Mouse (Mus musculus) lung, adult 2 months (tissue): Measurements from ENCODE around the gene Mroh8. TPM values are rescaled to one million over a fixed set of nuclear protein-coding genes. Genes with fewer than 3 reads are reported as not detected.
A peak's percentile ranks its signal among the peaks of the same experiment; 100 is the strongest.

ENCODE experiments used
- DNase-seq: peaks from one replicate; pipeline ENCODE4 v3.0.0; 2022
- H3K4me1 ChIP-seq: fragments of 200-500 bp; 2 replicates; pipeline ENCODE4 v1.6.1; 2011; ENCODE audit warnings: low read length; ENCODE audit not compliant: control insufficient read depth, insufficient read depth
- H3K4me3 ChIP-seq: fragments of 200-500 bp; replicated peaks from 2 replicates; pipeline ENCODE3; 2011; ENCODE audit warnings: low read depth, mild to moderate bottlenecking, control low read depth, low read length; ENCODE audit errors: extremely low read depth
- CTCF ChIP-seq: fragments of 200-500 bp; IDR thresholded peaks from 2 replicates; pipeline ENCODE4 v1.5.1; 2011; ENCODE audit warnings: mild to moderate bottlenecking, low read length, control low read depth; ENCODE audit not compliant: insufficient read depth
- POLR2A ChIP-seq: fragments of 200-500 bp; IDR thresholded peaks from 2 replicates; pipeline ENCODE4 v1.6.1; 2011; ENCODE audit warnings: low read depth, mild to moderate bottlenecking, control low read depth, low read length, borderline replicate concordance; ENCODE audit errors: extremely low read depth
- WGBS: fragments of 180-500 bp; shearing (Covaris S2); methylation state at CpG from one replicate; pipeline ENCODE4 v1.1.7; 2018; 5-methylcytosine and 5-hydroxymethylcytosine counted together
- polyA plus RNA-seq: library from polyadenylated mRNA; depleted of rRNA; stranded (reverse); fragments of >200 nt; gene quantifications from 2 replicates; pipeline ENCODE4 v1.2.3, GENCODE M21; 2012; rRNA removed

Gene Mroh8
- polyA plus RNA-seq, result 0.17 and 0.18 TPM in 2 replicates

- no peak for TF ChIP-seq CTCF
- no peak for TF ChIP-seq POLR2A
- Histone ChIP-seq H3K4me1 (peaks cover 6% of the 10 kb centered on the region), H3K4me3 (peak within 1 kb of the TSS; percentile 79)
- 0% methylated on average over 31 of the region's 32 CpGs for WGBS
- no peak for DNase-seq
Observed at GRCm38 (mm10) chr2:157279416-157279800, at the start of gene Mroh8. Mroh8 (minus strand) TSS chr2:157279549.

GRCm38 (mm10) chr2:157328570-157328969, 49.2 kb upstream of the Mroh8 start:
- Histone ChIP-seq H3K4me3 (no peak overlapping the region), H3K4me1 (no peaks in the 10 kb centered on the region)
- WGBS, result 63% methylated on average over 11 of the region's 11 CpGs
- no peak for TF ChIP-seq CTCF
- TF ChIP-seq POLR2A, result no peak
- no peak for DNase-seq

- WGBS, result 68% methylated on average over 5 of the region's 5 CpGs
- H3K4me1 ChIP-seq, result no peaks in the 10 kb centered on the region
- no peak overlapping the region for H3K4me3 ChIP-seq
- no peak for DNase-seq
- TF ChIP-seq POLR2A (no peak), CTCF (no peak)
Observed at GRCm38 (mm10) chr2:157328106-157328505, 48.8 kb upstream of the Mroh8 start.

- DNase-seq, result no peak
- no peak overlapping the region for H3K4me3 ChIP-seq
- WGBS, result 68% methylated on average over 2 of the region's 2 CpGs
- no peaks in the 10 kb centered on the region for H3K4me1 ChIP-seq
- no peak for TF ChIP-seq CTCF
- no peak for TF ChIP-seq POLR2A
Observed at GRCm38 (mm10) chr2:157325238-157325637, 45.9 kb upstream of the Mroh8 start.

- no peak overlapping the region for H3K4me3 ChIP-seq
- TF ChIP-seq CTCF (no peak), POLR2A (no peak)
- DNase-seq, result no peak
- 80% methylated on average over 5 of the region's 5 CpGs for WGBS
- no peaks in the 10 kb centered on the region for H3K4me1 ChIP-seq
Observed at GRCm38 (mm10) chr2:157322029-157322766, 42.8 kb upstream of the Mroh8 start.

- no peak for DNase-seq
- 55% methylated on average over 5 of the region's 5 CpGs for whole genome bisulfite sequencing
Observed at GRCm38 (mm10) chr2:157320886-157321285, 41.5 kb upstream of the Mroh8 start.

GRCm38 (mm10) chr2:157320135-157320534, 40.8 kb upstream of the Mroh8 start:
- WGBS, result 86% methylated on average over 8 of the region's 8 CpGs
- no peak overlapping the region for H3K4me3 ChIP-seq
- no peak for TF ChIP-seq POLR2A
- TF ChIP-seq CTCF, result no peak

More at GRCm38 (mm10) chr2:157320886-157321285, 41.5 kb upstream of the Mroh8 start:
- Histone ChIP-seq H3K4me3 (no peak overlapping the region), H3K4me1 (0 out of 2 replicates have a peak, but pooled peaks cover 2% of the 10 kb centered on the region)
- TF ChIP-seq POLR2A (no peak), CTCF (no peak)

GRCm38 (mm10) chr2:157317220-157317619, 37.9 kb upstream of the Mroh8 start:
- TF ChIP-seq POLR2A, result no peak
- TF ChIP-seq CTCF, result no peak
- no peak for DNase-seq
- H3K4me1 ChIP-seq, result 0 out of 2 replicates have a peak, but pooled peaks cover 2% of the 10 kb centered on the region
- H3K4me3 ChIP-seq, result no peak overlapping the region
- 61% methylated on average over 6 of the region's 6 CpGs for WGBS

More at GRCm38 (mm10) chr2:157320135-157320534, 40.8 kb upstream of the Mroh8 start:
- H3K4me1 ChIP-seq, result 0 out of 2 replicates have a peak, but pooled peaks cover 2% of the 10 kb centered on the region
- no peak for DNase-seq

- no peak for DNase-seq
Observed at GRCm38 (mm10) chr2:157316358-157316933, 37.1 kb upstream of the Mroh8 start.

More at GRCm38 (mm10) chr2:157316358-157316933, 37.1 kb upstream of the Mroh8 start:
- Histone ChIP-seq H3K4me1 (0 out of 2 replicates have a peak, but pooled peaks cover 2% of the 10 kb centered on the region), H3K4me3 (no peak overlapping the region)
- TF ChIP-seq POLR2A (no peak), CTCF (no peak)
- WGBS, result 81% methylated on average over 11 of the region's 14 CpGs
